Mouse (Mus musculus) bone marrow, adult 2 months (tissue): Measurements from ENCODE around the gene Bdh1.

Experiments used
- CTCF ChIP-seq: fragments of 200-500 bp; IDR thresholded peaks from 2 replicates; pipeline ENCODE4 v1.5.1; 2011; ENCODE audit warnings: low read length, control low read depth; ENCODE audit not compliant: control insufficient read depth, insufficient read depth
- POLR2A ChIP-seq: fragments of 200-500 bp; IDR thresholded peaks from 2 replicates; pipeline ENCODE4 v1.6.1; 2011; ENCODE audit warnings: low read depth, mild to moderate bottlenecking, control low read depth, low read length, borderline replicate concordance; ENCODE audit not compliant: control insufficient read depth

DNA sequence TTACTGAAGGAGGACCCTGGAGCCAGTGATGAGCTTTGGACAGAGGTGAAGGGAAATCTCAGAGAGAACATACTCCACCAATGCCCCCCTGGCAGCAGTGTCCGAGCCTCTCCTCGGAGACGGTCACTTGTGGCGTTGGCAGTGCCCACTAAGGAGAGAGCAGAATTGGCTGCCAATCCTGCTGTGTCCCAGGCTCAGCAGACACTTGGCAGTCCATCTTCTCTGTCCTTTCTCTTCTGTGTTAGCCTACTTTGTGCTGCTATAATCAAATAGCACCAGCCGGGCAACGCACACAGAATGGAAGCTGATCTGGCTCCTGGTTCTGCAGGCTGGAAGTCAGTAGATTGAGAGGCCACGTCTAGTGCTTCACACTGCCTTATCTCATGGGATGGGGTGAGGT lies 68.9 kb downstream of the Bdh1 start:
- TF ChIP-seq POLR2A: no peak
- no peak for TF ChIP-seq CTCF
